ENCODE assay signal across 25 mouse cellular contexts in genomic region chr8:79190071-79190470, GRCm38 (mm10). TPM values are rescaled to one million over a fixed set of nuclear protein-coding genes. Genes with fewer than 3 reads are reported as not detected.
"Had no signal": no experiment of that assay in that cellular context is flagged by ENCODE, and none has a peak within 500 bp of the region (broad histone marks: within the 10 kb centered on the region; RNA-seq: fewer than 3 reads in every experiment).

No protein-coding gene starts in this region.

- H3K4me2 ChIP-seq: limb, embryonic 13.5 days; lung, embryonic 14.5 days; midbrain, embryonic 12.5 days; neural tube, embryonic 15.5 days had no signal

- H3K9ac ChIP-seq: limb, embryonic 13.5 days; lung, embryonic 14.5 days; midbrain, embryonic 12.5 days; neural tube, embryonic 15.5 days had no signal

- H3K4me3 ChIP-seq: layer of hippocampus, adult 2 months; limb, embryonic 13.5 days; midbrain, embryonic 12.5 days; myocyte; neural tube, embryonic 15.5 days had no signal

- H3K4me1 ChIP-seq: limb, embryonic 13.5 days; midbrain, embryonic 12.5 days; neural tube, embryonic 15.5 days had no signal

- H3K27me3 ChIP-seq: limb, embryonic 13.5 days; midbrain, embryonic 12.5 days; neural tube, embryonic 15.5 days had no signal

- DNase-seq: kidney, adult 9 months; kidney, postnatal 36 days; left cerebral cortex, postnatal 4 days; lung, embryonic 14.5 days; lung, postnatal 10 days; lung, postnatal 4 days; right cerebral cortex, adult 18-20 months; right cerebral cortex, postnatal 25 days; thymus, postnatal 36 days had no signal

- H3K9me3 ChIP-seq: limb, embryonic 13.5 days; midbrain, embryonic 12.5 days; neural tube, embryonic 15.5 days had no signal

- H3K27ac ChIP-seq: kidney, postnatal 0 days; layer of hippocampus, adult 2 months; limb, embryonic 13.5 days; midbrain, embryonic 12.5 days; neural tube, embryonic 15.5 days had no signal

RNA-seq across cellular contexts. Expression of gene 1700011L22Rik, which starts 58.3 kb away (rescaled TPM):
- total RNA-seq: layer of hippocampus, adult 2 months; layer of hippocampus, postnatal 14 days; left cerebral cortex, adult 18-20 months; left cerebral cortex, postnatal 10 days; left cerebral cortex, postnatal 4 days; liver, adult 2 months; megakaryocyte, adult 5-6 weeks had no signal
- polyA plus RNA-seq: kidney, postnatal 0 days; liver, adult 2 months; liver, embryonic 16.5 days; lung, embryonic 14.5 days; midbrain, embryonic 12.5 days; myocyte; neural tube, embryonic 11.5 days; neural tube, embryonic 15.5 days; small intestine, adult 2 months; stomach, embryonic 16.5 days; thymus, postnatal 0 days had no signal
